Mouse (Mus musculus) embryonic facial prominence, embryonic 11.5 days (tissue): Measurements from ENCODE around the gene Pank1. TPM values are rescaled to one million over a fixed set of nuclear protein-coding genes. Genes with fewer than 3 reads are reported as not detected.
A peak's percentile ranks its signal among the peaks of the same experiment; 100 is the strongest.

Experiments
- ATAC-seq: fragments of 200-750 bp; cut with Nextera tagmentation; replicated peaks from 2 replicates; pipeline ENCODE4 v1.8.0; 2017; ENCODE audit warnings: low read depth; ENCODE audit not compliant: insufficient number of reproducible peaks, low FRiP score, low TSS enrichment
- DNase-seq: peaks from one replicate; pipeline ENCODE4 v3.0.0-alpha.2; 2015; ENCODE audit warnings: low spot score
- H3K27ac ChIP-seq: fragments of 300-500 bp; sonication (generic); replicated peaks from 2 replicates; pipeline ENCODE4 v1.5.1; 2014; ENCODE audit warnings: mild to moderate bottlenecking, low read depth, low read length, control low read depth
- H3K27me3 ChIP-seq: fragments of 300-500 bp; sonication (generic); 2 replicates; pipeline ENCODE4 v1.6.1; 2014; ENCODE audit warnings: mild to moderate bottlenecking, low read length, moderate library complexity, mixed read lengths; ENCODE audit not compliant: control insufficient read depth, insufficient read depth
- H3K36me3 ChIP-seq: fragments of 300-500 bp; sonication (generic); replicated peaks from 2 replicates; pipeline ENCODE4 v1.6.1; 2014; ENCODE audit warnings: low read depth, mild to moderate bottlenecking, low read length, moderate library complexity, mixed read lengths; ENCODE audit not compliant: control insufficient read depth, insufficient read depth
- H3K4me1 ChIP-seq: fragments of 300-500 bp; sonication (generic); 2 replicates; pipeline ENCODE4 v1.6.1; 2014; ENCODE audit warnings: low read length, mixed read lengths; ENCODE audit not compliant: control insufficient read depth, insufficient read depth
- H3K4me2 ChIP-seq: fragments of 300-500 bp; sonication (generic); 2 replicates; pipeline ENCODE4 v1.6.1; 2014; ENCODE audit warnings: low read depth, mild to moderate bottlenecking, control low read depth, low read length, moderate library complexity
- H3K4me3 ChIP-seq: fragments of 300-500 bp; sonication (generic); 2 replicates; pipeline ENCODE4 v1.5.1; 2014; ENCODE audit warnings: low read depth, low read length, control low read depth
- H3K9ac ChIP-seq: fragments of 300-500 bp; sonication (generic); replicated peaks from 2 replicates; pipeline ENCODE4 v1.6.1; 2014; ENCODE audit warnings: mild to moderate bottlenecking, control low read depth, low read length
- H3K9me3 ChIP-seq: fragments of 300-500 bp; sonication (generic); replicated peaks from 2 replicates; pipeline ENCODE4 v1.6.1; 2016; ENCODE audit warnings: mild to moderate bottlenecking, low read length, inconsistent platforms, mixed read lengths; ENCODE audit not compliant: control insufficient read depth
- WGBS: fragments of 180-500 bp; shearing (Covaris S2); extraction: QIAGEN DNeasy Blood & Tissue Kit; methylation state at CpG from one replicate; pipeline ENCODE4 v1.1.7; 2014; 5-methylcytosine and 5-hydroxymethylcytosine counted together
- polyA plus RNA-seq: library from polyadenylated mRNA; unstranded; fragments of >200 nt; fragmentation: Nextera tagmentation; extraction: Ambion mirVana; gene quantifications from 2 replicates; pipeline ENCODE4 v1.2.1, GENCODE M21; 2014

The Pank1 gene
- polyA plus RNA-seq = 9.7 and 10.9 TPM in 2 replicates

DNA sequence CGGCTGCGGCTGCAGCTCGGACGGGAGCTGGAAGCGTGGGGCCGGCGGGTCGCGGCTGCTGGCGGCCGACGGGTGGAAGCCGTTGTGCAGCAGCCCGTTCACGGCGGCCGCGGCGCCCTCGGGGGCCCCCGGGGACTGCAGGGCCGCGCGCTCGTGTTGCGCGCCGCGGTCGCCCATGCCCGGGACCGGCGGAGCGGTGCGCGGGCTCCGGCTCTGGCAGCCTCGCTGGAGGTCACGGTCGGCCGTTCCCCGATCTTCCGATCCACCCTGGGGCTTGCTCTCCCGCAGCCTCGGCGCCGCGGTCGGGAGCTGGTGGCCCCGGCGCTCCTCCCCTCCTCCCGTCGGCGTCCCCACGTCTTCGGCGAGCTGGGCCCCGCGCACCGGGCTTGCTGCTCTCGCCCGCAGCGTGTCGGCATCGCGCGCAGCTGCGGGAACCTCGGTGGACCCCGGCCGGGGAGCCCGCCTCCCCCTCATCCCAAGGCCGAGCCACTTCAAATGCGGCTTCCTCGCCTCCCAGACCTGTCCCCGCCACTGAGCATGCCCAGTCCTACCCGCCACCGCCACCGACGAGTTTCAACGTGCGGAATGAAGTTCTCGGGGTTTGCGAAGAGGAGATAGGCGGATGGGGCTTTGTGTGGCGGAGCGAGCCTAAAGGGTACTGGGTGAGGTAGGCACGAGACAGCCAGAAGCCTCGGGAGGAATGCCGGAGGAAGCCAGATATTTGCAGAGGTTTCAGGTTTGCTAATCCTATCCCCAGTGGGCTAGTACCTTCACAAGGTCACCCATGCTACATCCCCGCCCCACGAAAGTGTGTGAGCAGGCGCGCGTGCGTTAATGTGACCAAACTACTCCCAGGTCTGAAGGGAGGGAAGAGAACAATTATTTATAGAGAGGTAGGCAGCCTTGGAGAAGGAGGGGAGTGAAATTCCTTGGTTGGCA lies at the start of gene Pank1:
TSS of gene Pank1 (minus strand) at position 853 of the 939 bp plus-strand sequence.
- no peaks in the 10 kb centered on the region for H3K9me3 ChIP-seq
- peak within 1 kb of the TSS; percentile 94 for H3K27ac ChIP-seq
- ATAC-seq = peak; percentile 59
- DNase-seq = peak; percentile 79
- no peaks in the 10 kb centered on the region for H3K4me1 ChIP-seq
- no peaks in the 10 kb centered on the region for H3K36me3 ChIP-seq
- peak within 1 kb of the TSS; percentile 84 for H3K9ac ChIP-seq
- peak within 1 kb of the TSS; percentile 73 for H3K4me3 ChIP-seq
- no peaks in the 10 kb centered on the region for H3K27me3 ChIP-seq
- WGBS = under 1% methylated on average over 94 of the region's 96 CpGs
- peak within 1 kb of the TSS; percentile 45 for H3K4me2 ChIP-seq

- Histone ChIP-seq H3K36me3 (no peaks in the 10 kb centered on the region), H3K4me3 (peak overlapping the region; percentile 73), H3K9me3 (no peaks in the 10 kb centered on the region), H3K4me2 (peak overlapping the region; percentile 28), H3K4me1 (no peaks in the 10 kb centered on the region), H3K27me3 (no peaks in the 10 kb centered on the region), H3K9ac (peak overlapping the region; percentile 66), H3K27ac (no peak overlapping the region; the same call in 1 of the 2 replicates)
- no peak for DNase-seq
- no peak for ATAC-seq
- WGBS = under 1% methylated on average over 9 of the region's 9 CpGs
These were observed 43.3 kb upstream of the Pank1 start for GRCm38 (mm10) chr19:34922603-34922963.

DNA sequence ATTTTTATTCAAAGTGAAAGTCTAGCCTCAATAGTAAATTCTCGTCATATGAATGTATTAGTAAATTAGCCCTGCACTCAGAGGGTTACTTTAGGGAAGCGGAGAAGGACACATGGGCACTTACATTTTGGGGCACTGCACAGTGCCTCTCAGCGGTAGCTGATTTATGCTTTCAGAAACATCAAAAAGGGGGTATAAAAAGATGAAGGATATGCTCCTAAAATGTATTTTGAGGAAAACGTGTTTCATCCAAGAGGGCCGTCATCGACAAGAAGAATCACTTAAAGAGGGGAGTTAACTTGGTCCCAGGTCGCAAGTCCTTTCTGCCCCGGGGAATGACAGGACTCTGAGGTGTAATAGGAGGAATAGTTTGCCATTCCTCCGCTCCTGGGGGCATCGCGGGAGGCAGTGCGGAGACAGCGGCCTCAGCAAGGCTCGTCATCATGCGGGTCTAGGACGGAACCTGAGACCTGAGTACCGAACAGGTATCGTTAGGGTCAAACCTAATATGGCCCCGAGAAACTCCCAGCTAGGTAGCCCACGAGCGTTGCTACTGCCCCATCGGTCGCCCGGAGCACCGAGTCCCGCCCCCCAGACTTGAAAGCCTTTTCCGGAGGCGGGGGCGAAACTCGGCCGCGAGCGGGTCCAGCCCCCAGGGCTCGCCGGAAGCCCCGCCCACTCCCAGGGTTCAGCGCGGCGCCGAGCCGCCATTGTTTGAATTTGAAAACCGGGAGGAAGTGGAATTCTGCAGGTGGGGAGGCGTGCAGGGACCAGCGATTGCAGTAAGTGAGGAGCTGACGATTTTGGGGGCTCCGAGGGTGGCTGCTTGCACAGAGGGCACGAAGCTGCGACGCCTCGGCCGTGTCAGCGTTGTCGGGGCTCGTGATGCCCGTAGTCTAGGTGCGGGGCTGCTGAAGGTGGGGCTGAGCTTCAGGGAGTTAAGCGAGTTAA lies 42.7 kb upstream of the Pank1 start, which contains the start of gene Kif20b:
TSS of gene Kif20b (plus strand) at position 710 of the 951 bp plus-strand sequence.
- WGBS = under 1% methylated on average over 57 of the region's 57 CpGs
- H3K27ac ChIP-seq = no peak within 1 kb of the TSS; the same call in 1 of the 2 replicates

DNA sequence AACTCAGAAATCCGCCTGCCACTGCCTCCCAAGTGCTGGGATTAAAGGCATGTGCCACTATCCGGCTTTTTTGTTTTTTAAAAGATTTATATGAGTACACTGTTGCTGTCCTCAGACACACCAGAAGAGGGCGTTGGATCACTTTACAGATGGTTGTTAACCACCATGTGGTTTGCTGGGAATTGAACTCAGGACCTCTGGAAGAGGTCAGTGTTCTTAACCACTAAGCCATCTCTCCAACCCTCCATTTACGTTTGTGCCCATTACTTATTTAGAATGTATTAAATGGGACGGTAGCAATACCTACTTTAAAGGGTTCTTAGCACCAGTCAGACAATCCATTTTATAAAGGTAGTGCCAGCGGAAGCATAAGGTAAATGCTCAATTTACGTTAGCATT lies 42.0 kb upstream of the Pank1 start:
- Histone ChIP-seq H3K36me3 (no peaks in the 10 kb centered on the region), H3K27me3 (no peaks in the 10 kb centered on the region), H3K9me3 (no peaks in the 10 kb centered on the region), H3K4me3 (peak overlapping the region; percentile 73; the same call in 1 of the 2 replicates), H3K9ac (no peak overlapping the region), H3K4me2 (peak overlapping the region; percentile 30; the same call in 1 of the 2 replicates), H3K27ac (no peak overlapping the region), H3K4me1 (no peaks in the 10 kb centered on the region)
- 25% methylated on average over 7 of the region's 7 CpGs for WGBS
- ATAC-seq (no peak), DNase-seq (peak; percentile 22)

More for the DNA sequence above, 42.7 kb upstream of the Pank1 start, which contains the start of gene Kif20b:
- ATAC-seq (peak; percentile 94), DNase-seq (peak; percentile 95)
- Histone ChIP-seq H3K36me3 (no peaks in the 10 kb centered on the region), H3K4me3 (peak within 1 kb of the TSS; percentile 73), H3K4me1 (no peaks in the 10 kb centered on the region), H3K9ac (peak within 1 kb of the TSS; percentile 66), H3K4me2 (peak within 1 kb of the TSS; percentile 30), H3K9me3 (no peaks in the 10 kb centered on the region), H3K27me3 (no peaks in the 10 kb centered on the region)

DNA sequence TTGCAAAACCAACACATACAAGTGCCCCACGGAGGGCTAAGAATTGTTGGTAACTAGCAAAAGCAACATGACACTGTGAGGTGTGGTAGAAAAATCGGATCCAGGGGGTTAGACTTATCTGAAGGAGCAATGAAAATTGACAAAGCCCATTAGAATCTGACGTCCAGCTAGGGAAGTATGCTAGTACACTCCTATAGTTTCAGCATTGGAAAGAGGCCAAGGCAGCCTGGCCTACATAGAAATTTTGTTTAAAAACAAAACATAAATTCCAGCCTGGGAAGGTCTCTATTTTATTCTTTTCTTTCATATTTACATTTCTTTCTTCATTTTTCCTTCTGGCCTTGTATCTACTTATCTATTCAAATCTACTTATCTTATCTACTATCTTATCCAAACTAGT lies 41.3 kb upstream of the Pank1 start:
- DNase-seq (no peak), ATAC-seq (no peak)
- Histone ChIP-seq H3K4me2 (no peak overlapping the region), H3K9me3 (no peaks in the 10 kb centered on the region), H3K4me1 (no peaks in the 10 kb centered on the region), H3K27me3 (no peaks in the 10 kb centered on the region), H3K9ac (no peak overlapping the region), H3K27ac (no peak overlapping the region), H3K36me3 (no peaks in the 10 kb centered on the region), H3K4me3 (no peak overlapping the region)
- 76% methylated on average over 3 of the region's 3 CpGs for WGBS

- ATAC-seq = no peak
These were observed 40.8 kb upstream of the Pank1 start for GRCm38 (mm10) chr19:34920066-34920465.

DNA sequence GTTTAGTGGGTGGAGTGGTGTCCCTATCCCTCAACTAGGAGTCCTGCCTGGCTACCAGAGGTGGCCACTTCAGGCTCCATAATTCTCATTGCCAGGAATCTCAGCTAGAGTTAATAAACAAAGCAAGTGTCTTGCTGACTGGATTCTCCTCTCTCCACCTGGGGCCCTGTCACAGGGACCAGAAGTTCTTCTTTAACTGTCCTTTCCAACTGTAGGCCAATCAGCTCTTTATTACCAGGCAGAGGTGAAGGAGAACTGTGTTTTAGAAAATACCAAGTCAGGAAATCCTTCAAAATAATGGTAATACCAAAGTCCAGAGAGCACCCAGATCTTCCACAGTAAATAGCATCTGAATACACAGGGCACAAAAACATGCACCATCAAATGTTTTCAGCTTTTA lies 33.1 kb upstream of the Pank1 start:
- no peaks in the 10 kb centered on the region for H3K27me3 ChIP-seq
- H3K27ac ChIP-seq = no peak overlapping the region
- no peaks in the 10 kb centered on the region for H3K9me3 ChIP-seq
- no peak overlapping the region for H3K4me3 ChIP-seq
- no peak overlapping the region for H3K9ac ChIP-seq
- H3K4me2 ChIP-seq = no peak overlapping the region
- ATAC-seq (no peak), DNase-seq (no peak)
- no peaks in the 10 kb centered on the region for H3K36me3 ChIP-seq
- H3K4me1 ChIP-seq = no peaks in the 10 kb centered on the region

More at GRCm38 (mm10) chr19:34920066-34920465, 40.8 kb upstream of the Pank1 start:
- Histone ChIP-seq H3K9me3 (no peaks in the 10 kb centered on the region), H3K9ac (no peak overlapping the region), H3K27ac (no peak overlapping the region), H3K4me1 (no peaks in the 10 kb centered on the region), H3K4me2 (no peak overlapping the region), H3K27me3 (no peaks in the 10 kb centered on the region), H3K36me3 (no peaks in the 10 kb centered on the region), H3K4me3 (no peak overlapping the region)
- 86% methylated on average over 4 of the region's 4 CpGs for WGBS
- DNase-seq = no peak
